Mouse (Mus musculus): ENCODE data around the gene Med24. TPM values are rescaled to one million over a fixed set of nuclear protein-coding genes. Genes with fewer than 3 reads are reported as not detected.
"Not testable (repeated sequence)": the region's sequence is repeated elsewhere in the genome, so short reads cannot be mapped to it uniquely, and the experiment has no call there.

The Med24 gene
- polyA plus RNA-seq, 1 experiment from 2014 or later: 96.5 TPM

- Histone ChIP-seq H3K27ac (replicated peaks) (peak overlapping the region; percentile 99), H3K4me3 (peak overlapping the region; percentile 83), H3K4me1 (peaks cover 77% of the 10 kb centered on the region), H3K36me3 (no peaks in the 10 kb centered on the region), H3K9ac (replicated peaks) (peak overlapping the region; percentile 94), H3K9me3 (no peaks in the 10 kb centered on the region), H3K27me3 (no peaks in the 10 kb centered on the region), H3K4me2 (replicated peaks) (peak overlapping the region; percentile 74)
- ATAC-seq (ENCODE audit: low FRiP score, low read depth): peak; percentile 68
- WGBS: under 1% methylated on average over 47 of the region's 86 CpGs
Measured at GRCm38 (mm10) chr11:98741622-98742396, 12.6 kb upstream of the Med24 start.

GRCm38 (mm10) chr11:98741051-98741620 is 11.9 kb upstream of the Med24 start:
- peaks cover 71% of the 10 kb centered on the region for H3K4me1 ChIP-seq
- H3K36me3 ChIP-seq: no peaks in the 10 kb centered on the region
- H3K9me3 ChIP-seq: no peaks in the 10 kb centered on the region
- peak overlapping the region; percentile 74 for H3K4me2 ChIP-seq (replicated peaks)
- ATAC-seq (ENCODE audit: low FRiP score, low read depth): no peak
- under 1% methylated on average over 17 of the region's 17 CpGs for WGBS
- H3K4me3 ChIP-seq: peak overlapping the region; percentile 83
- H3K27me3 ChIP-seq: no peaks in the 10 kb centered on the region
- peak overlapping the region; percentile 94 for H3K9ac ChIP-seq (replicated peaks)
- H3K27ac ChIP-seq (replicated peaks): peak overlapping the region; percentile 99

GRCm38 (mm10) chr11:98740393-98741050 is 11.3 kb upstream of the Med24 start, which contains the start of gene Thra:
Gene Thra, plus strand, starts transcription at chr11:98740638.
- H3K4me1 ChIP-seq: peaks cover 64% of the 10 kb centered on the region
- H3K36me3 ChIP-seq: no peaks in the 10 kb centered on the region
- peak within 1 kb of the TSS; percentile 99 for H3K27ac ChIP-seq (replicated peaks)
- WGBS: 0% methylated on average over 22 of the region's 22 CpGs
- peak within 1 kb of the TSS; percentile 83 for H3K4me3 ChIP-seq
- peak; percentile 44 for ATAC-seq (ENCODE audit: low FRiP score, low read depth)
- H3K27me3 ChIP-seq: no peaks in the 10 kb centered on the region
- peak within 1 kb of the TSS; percentile 94 for H3K9ac ChIP-seq (replicated peaks)
- H3K4me2 ChIP-seq (replicated peaks): peak within 1 kb of the TSS; percentile 74
- H3K9me3 ChIP-seq: no peaks in the 10 kb centered on the region

- H3K4me1 ChIP-seq: peaks cover 59% of the 10 kb centered on the region
- peak overlapping the region; percentile 99 for H3K27ac ChIP-seq (replicated peaks)
- peak overlapping the region; percentile 94 for H3K9ac ChIP-seq (replicated peaks)
- H3K4me2 ChIP-seq (replicated peaks): peak overlapping the region; percentile 74
- no peaks in the 10 kb centered on the region for H3K27me3 ChIP-seq
- no peaks in the 10 kb centered on the region for H3K9me3 ChIP-seq
- ATAC-seq (ENCODE audit: low FRiP score, low read depth): no peak; the same call in 1 of the 2 replicates
- WGBS: 10% methylated on average over 8 of the region's 8 CpGs
- no peaks in the 10 kb centered on the region for H3K36me3 ChIP-seq
- H3K4me3 ChIP-seq: peak overlapping the region; percentile 83
Measured at GRCm38 (mm10) chr11:98740026-98740392, 10.8 kb upstream of the Med24 start.

DNA sequence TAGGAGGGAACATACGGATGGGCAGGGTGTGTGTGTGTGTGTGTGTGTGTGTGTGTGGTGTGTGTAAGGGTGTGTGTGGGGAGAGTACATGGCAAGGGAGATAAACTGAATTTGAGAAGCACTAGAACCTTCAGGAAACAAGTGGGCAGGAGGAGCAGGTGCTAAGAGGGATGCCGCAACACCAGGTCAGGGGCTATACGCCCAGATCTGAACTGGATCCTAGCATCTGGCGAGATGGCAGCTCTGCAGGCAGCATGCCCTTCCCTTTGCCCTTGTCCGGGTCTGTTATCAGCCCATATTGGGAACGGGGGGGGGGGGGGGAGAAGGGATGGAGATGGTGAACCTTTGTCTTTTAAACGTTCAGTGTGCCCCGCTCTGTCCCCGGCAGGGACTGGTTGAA is 9.7 kb upstream of the Med24 start:
- no peak overlapping the region; the same call in 1 of the 2 replicates for H3K9ac ChIP-seq (replicated peaks)
- no peak overlapping the region for H3K4me2 ChIP-seq (replicated peaks)
- H3K4me3 ChIP-seq: no peak overlapping the region
- H3K27ac ChIP-seq (replicated peaks): peak overlapping the region; percentile 73
- H3K4me1 ChIP-seq: peaks cover 48% of the 10 kb centered on the region
- no peaks in the 10 kb centered on the region for H3K36me3 ChIP-seq
- H3K27me3 ChIP-seq: no peaks in the 10 kb centered on the region
- H3K9me3 ChIP-seq: no peaks in the 10 kb centered on the region
- ATAC-seq (ENCODE audit: low FRiP score, low read depth): no peak
- WGBS: 55% methylated on average over 8 of the region's 9 CpGs

DNA sequence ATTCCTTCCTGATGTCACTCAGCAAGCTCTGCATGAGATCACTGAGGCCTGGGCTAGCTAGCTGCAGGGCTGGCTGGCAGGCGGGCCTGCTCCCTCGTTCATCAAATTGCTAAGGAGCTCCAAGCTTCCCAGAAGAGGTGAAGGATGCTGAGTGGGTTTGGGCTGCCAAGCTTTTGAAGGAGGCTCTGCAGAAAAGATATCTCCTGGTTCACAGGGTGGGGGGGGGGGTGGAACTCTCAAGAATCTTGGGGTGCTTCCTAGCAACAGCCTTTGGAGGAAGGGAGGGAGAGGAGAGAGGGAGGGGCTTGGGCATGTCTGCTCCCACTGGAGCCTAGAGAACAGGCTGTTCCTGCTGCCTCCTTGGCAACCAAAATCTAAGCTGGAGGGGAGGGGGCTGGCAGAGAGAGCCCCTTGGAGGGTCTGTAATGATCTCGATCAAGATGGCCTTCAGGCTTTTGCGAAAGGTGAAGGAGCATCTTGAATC is 9.2 kb upstream of the Med24 start:
- Histone ChIP-seq H3K27ac (replicated peaks) (peak overlapping the region; percentile 73), H3K9ac (replicated peaks) (no peak overlapping the region; the same call in 1 of the 2 replicates), H3K4me3 (no peak overlapping the region), H3K27me3 (no peaks in the 10 kb centered on the region), H3K9me3 (no peaks in the 10 kb centered on the region), H3K4me2 (replicated peaks) (no peak overlapping the region), H3K36me3 (no peaks in the 10 kb centered on the region), H3K4me1 (peaks cover 44% of the 10 kb centered on the region)
- ATAC-seq (ENCODE audit: low FRiP score, low read depth): no peak
- WGBS: 16% methylated on average over 4 of the region's 4 CpGs

- WGBS: 96% methylated on average over 2 of the region's 2 CpGs
- not testable (repeated sequence) for H3K27ac ChIP-seq (replicated peaks); H3K4me3 ChIP-seq; H3K9ac ChIP-seq (replicated peaks); H3K36me3 ChIP-seq; H3K27me3 ChIP-seq; ATAC-seq (ENCODE audit: low FRiP score, low read depth); H3K9me3 ChIP-seq; H3K4me2 ChIP-seq (replicated peaks)
- peaks cover 33% of the 10 kb centered on the region for H3K4me1 ChIP-seq
Measured at GRCm38 (mm10) chr11:98737220-98737619, 8.0 kb upstream of the Med24 start.

- ATAC-seq (ENCODE audit: low FRiP score, low read depth): no peak
- H3K4me1 ChIP-seq: peaks cover 30% of the 10 kb centered on the region
- no peak overlapping the region for H3K27ac ChIP-seq (replicated peaks)
- WGBS: 92% methylated on average over 1 of the region's 1 CpGs
- no peak overlapping the region for H3K4me3 ChIP-seq
- H3K4me2 ChIP-seq (replicated peaks): no peak overlapping the region
- no peaks in the 10 kb centered on the region for H3K36me3 ChIP-seq
- no peaks in the 10 kb centered on the region for H3K9me3 ChIP-seq
- H3K9ac ChIP-seq (replicated peaks): no peak overlapping the region
- H3K27me3 ChIP-seq: peaks cover 3% of the 10 kb centered on the region
Measured at GRCm38 (mm10) chr11:98736176-98736575, 6.9 kb upstream of the Med24 start.

GRCm38 (mm10) chr11:98735111-98735510 is 5.9 kb upstream of the Med24 start:
- H3K4me3 ChIP-seq: no peak overlapping the region
- ATAC-seq (ENCODE audit: low FRiP score, low read depth): no peak
- H3K27me3 ChIP-seq: peaks cover 3% of the 10 kb centered on the region
- no peak overlapping the region for H3K27ac ChIP-seq (replicated peaks)
- H3K9me3 ChIP-seq: no peaks in the 10 kb centered on the region
- H3K4me1 ChIP-seq: peaks cover 19% of the 10 kb centered on the region
- no peak overlapping the region for H3K9ac ChIP-seq (replicated peaks)
- no peak overlapping the region for H3K4me2 ChIP-seq (replicated peaks)
- no peaks in the 10 kb centered on the region for H3K36me3 ChIP-seq
- 93% methylated on average over 4 of the region's 4 CpGs for WGBS

DNA sequence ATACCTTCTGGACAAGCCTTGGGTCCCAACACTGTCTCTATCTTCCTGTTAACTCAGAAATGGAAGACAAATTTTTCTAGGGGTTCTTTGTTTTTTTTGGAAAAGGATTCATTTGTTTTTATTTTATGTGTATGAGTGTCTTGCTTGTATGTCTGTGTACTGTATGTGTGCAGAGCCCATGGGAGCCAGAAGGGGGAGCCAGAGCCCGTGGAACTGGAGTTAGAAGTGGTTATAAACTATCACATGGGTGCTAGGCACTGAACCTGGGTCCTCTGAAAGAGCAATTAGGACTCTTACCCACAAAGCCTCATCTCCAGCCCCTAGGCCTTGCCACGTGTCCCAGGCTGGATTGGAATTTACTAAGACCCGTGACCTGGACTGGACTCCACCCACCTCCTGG is 4.8 kb upstream of the Med24 start:
- H3K36me3 ChIP-seq: no peaks in the 10 kb centered on the region
- H3K9ac ChIP-seq (replicated peaks): no peak overlapping the region
- 76% methylated on average over 3 of the region's 3 CpGs for WGBS
- peaks cover 3% of the 10 kb centered on the region for H3K27me3 ChIP-seq
- no peak overlapping the region for H3K4me3 ChIP-seq
- H3K27ac ChIP-seq (replicated peaks): no peak overlapping the region
- H3K4me2 ChIP-seq (replicated peaks): no peak overlapping the region
- H3K4me1 ChIP-seq: peaks cover 9% of the 10 kb centered on the region
- H3K9me3 ChIP-seq: no peaks in the 10 kb centered on the region
- no peak for ATAC-seq (ENCODE audit: low FRiP score, low read depth)

DNA sequence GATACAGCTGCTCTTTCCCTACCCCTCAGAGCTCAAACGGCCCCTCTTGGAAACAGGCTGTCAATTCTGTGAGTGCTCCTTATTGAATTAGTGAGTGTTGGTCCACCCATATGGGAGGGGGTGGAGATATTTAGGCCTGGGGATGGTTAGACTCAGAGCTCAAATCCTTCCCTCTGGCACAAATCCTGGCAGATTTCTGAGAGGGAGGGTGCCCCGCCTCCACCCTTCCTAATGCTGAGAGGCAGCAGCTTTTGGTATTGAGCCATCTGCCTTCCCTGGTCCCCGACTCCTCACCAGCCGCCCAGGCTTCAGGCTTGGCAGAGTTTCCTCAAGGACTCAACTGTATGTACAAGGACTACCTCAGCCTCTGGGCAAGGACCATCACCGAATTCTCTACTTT is 1.9 kb upstream of the Med24 start:
- Histone ChIP-seq H3K27ac (replicated peaks) (peak overlapping the region; percentile 15; the same call in 1 of the 2 replicates), H3K4me2 (replicated peaks) (no peak overlapping the region), H3K9ac (replicated peaks) (no peak overlapping the region), H3K4me1 (peaks cover 7% of the 10 kb centered on the region; the same call in 1 of the 2 replicates), H3K4me3 (no peak overlapping the region), H3K9me3 (no peaks in the 10 kb centered on the region), H3K36me3 (peaks cover 15% of the 10 kb centered on the region), H3K27me3 (peaks cover 3% of the 10 kb centered on the region)
- no peak for ATAC-seq (ENCODE audit: low FRiP score, low read depth)
- 63% methylated on average over 5 of the region's 5 CpGs for WGBS

GRCm38 (mm10) chr11:98730727-98731126 is 1.5 kb upstream of the Med24 start:
- Histone ChIP-seq H3K4me3 (no peak overlapping the region), H3K9me3 (no peaks in the 10 kb centered on the region), H3K9ac (replicated peaks) (no peak overlapping the region), H3K4me2 (replicated peaks) (no peak overlapping the region), H3K27ac (replicated peaks) (peak overlapping the region; percentile 15; the same call in 1 of the 2 replicates), H3K4me1 (peaks cover 7% of the 10 kb centered on the region; the same call in 1 of the 2 replicates), H3K27me3 (peaks cover 3% of the 10 kb centered on the region), H3K36me3 (peaks cover 19% of the 10 kb centered on the region)
- WGBS: 69% methylated on average over 4 of the region's 4 CpGs
- ATAC-seq (ENCODE audit: low FRiP score, low read depth): no peak

Measured in midbrain, embryonic 12.5 days (tissue).